Mouse (Mus musculus): ENCODE data around the gene Clstn2.

The Clstn2 gene

GRCm38 (mm10) chr9:97677075-97677474, 355.9 kb downstream of the Clstn2 start:
- no peak for DNase-seq

DNA sequence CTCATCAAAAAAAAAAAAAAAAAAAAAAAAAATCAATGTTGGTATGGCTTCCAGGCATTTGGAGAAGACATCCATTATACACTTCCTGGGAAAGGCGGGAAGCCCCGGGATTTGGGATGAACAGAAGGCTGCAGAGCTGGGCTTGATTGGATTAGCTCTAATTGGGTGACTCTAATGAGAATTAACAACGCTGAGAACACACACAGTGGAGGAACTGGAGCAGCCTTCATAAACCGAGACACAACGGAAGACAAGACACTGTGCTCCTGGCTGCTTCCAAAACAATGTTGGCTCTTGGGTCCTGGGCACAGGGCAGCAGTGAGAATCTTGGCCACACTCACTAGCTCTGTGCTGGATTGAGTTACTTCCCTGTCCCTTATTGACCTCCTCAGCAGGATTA, 360.3 kb downstream of the Clstn2 start:
- no peak for DNase-seq

DNA sequence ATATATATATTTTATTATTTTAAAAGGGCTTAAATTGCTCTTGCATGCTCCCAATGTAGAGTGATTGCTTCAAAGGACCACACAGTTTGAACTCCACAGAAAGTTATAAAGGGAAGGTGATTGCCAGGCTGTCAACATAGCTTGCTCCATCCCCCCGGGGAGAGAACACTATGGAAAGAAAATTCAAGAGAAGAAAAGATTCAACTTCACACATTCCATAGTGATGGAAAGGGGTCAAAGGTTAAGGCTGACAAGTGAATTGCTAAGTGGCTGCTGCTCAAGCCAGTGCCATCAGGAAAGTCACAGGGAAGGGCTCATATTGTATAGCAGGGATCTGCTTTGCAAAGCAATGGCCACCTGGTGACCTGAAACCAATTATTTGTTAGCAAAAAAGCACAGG, 360.8 kb downstream of the Clstn2 start:
- no peak for DNase-seq

- no peak for DNase-seq
Measured at GRCm38 (mm10) chr9:97670666-97671065, 362.3 kb downstream of the Clstn2 start.

GRCm38 (mm10) chr9:97660989-97661388, 372.0 kb downstream of the Clstn2 start:
- no peak for DNase-seq

DNA sequence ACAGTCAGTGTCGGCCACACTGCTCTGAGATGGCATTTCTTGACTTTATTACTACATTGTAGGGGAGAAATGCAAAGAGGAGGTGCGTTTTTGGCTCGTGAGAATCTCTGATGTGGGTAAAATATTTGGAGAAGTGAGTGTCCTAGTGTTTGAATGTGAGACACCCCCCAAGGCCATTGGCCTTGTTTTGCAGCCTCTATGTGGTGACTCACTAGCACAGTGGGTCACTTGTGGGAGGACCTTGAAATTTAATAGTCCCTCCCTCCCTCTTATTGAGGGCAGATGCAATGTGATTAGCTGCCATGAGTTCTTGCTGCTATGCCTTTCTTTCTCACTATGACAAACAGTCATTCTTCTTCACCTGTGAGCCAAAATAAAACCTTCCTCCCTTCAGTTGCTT, 374.2 kb downstream of the Clstn2 start:
- no peak for DNase-seq

DNA sequence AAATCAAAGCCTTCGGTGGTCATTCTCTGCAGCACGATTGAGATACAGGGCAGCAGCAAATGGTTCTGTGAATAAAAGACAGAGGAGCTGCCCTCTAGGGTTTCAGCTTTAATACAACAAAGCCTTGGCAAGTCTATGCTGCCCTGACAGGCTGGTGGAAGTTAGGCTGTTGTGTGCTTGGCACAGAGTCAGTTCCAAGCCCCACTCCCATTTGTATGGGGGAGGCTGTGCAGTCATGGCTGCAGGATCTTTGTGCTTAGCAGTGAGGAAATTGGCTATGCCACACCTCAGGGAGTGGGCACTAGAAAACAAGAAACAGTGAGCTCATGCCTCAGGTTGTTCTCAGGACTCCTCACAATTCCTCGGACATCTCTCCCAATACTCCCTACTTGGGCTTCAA, 384.6 kb downstream of the Clstn2 start:
- DNase-seq = no peak

DNA sequence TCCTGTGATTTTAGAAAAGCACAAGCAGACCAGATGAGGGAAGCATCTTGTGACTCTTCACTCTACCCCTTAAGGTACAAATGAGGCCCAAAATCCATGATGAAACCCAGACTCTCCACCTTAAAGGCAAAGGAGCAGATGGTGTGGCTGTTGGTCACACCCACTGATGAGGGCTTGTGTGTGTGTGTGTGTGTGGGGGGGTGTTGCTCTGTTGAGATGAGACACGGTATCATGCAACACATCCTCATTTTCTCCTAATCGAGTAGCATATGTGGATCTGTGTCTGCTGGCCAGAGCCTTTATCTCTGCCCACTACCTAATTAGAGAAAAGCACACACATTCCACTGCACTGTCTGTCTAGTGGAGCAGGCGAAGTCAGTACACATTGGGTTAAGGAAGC, 387.2 kb downstream of the Clstn2 start:
- DNase-seq = no peak

DNA sequence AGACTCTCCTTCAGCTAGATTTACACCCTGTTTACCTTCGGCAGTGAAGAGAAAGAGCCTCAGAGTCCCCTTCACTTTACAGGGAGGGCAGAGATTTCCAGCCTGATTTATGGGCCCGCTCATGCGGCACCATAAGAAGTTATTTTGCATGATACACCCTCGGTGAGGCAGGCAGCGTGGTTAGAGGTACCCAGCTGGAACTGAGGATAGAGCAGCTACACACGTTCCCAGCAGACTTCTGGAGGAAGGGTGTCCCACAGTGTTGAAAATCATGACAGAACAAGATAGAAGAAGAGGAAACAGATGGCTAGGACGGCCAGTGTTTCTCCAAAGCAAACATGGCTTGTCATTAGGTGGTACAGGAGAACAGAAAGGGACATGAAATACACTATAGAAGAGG, 390.6 kb downstream of the Clstn2 start:
- peak; percentile 13 for DNase-seq

GRCm38 (mm10) chr9:97639967-97640549, 392.9 kb downstream of the Clstn2 start:
- DNase-seq = no peak

DNA sequence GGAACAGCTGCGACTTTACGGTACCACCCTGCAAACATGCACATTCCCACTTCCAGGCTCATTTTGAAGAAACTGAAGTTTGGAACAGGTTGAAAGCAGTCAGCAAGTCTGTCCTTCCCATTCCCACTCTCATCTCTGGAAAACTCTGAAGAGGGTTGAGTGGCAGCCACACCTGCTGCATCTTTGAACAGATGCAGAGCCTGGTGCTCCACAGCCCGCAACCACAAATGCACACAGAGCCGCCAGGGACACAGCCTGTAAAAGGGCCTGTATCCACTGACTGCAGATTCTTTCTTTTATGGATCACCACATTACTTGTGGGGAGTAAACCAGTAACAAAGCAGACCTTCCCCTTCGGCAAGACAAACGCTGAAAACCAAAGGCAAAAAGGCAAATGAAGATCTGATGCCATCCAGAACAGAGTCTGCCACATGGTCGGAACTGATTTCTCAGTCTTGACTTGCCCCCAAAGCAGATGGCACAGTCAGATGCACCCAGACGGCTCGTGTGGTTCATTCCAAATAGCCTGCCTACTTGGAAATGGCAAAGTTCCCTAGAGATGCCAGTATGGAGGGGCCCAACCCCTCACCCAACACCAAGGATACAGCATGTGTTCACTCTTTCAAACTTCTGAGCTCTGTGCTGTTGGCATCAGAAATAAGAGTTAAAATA, 394.2 kb downstream of the Clstn2 start:
- no peak for DNase-seq

- DNase-seq = no peak
Measured at GRCm38 (mm10) chr9:97635351-97635750, 397.6 kb downstream of the Clstn2 start.

DNA sequence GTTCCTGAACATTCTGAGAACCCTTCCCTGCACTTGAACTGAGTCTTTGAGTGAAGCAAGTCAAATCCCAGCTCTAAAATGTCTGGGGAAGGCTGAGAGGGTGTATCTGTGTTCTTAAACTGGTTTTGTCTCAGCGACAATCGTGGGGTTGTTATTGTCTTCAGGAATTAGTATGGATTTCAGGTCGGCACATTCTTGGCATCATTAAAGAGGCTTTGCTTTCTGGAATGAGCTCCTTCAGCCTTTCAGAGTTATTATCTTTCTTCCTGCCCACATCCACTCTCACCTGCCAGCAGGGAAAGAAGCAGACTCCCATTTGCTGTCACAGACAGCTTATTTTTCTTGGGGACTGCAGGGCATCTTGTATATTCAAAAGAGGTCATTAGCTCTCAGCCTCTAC, 398.1 kb downstream of the Clstn2 start:
- DNase-seq = no peak

- DNase-seq = no peak
Measured at GRCm38 (mm10) chr9:97629180-97629579, 403.8 kb downstream of the Clstn2 start.

DNA sequence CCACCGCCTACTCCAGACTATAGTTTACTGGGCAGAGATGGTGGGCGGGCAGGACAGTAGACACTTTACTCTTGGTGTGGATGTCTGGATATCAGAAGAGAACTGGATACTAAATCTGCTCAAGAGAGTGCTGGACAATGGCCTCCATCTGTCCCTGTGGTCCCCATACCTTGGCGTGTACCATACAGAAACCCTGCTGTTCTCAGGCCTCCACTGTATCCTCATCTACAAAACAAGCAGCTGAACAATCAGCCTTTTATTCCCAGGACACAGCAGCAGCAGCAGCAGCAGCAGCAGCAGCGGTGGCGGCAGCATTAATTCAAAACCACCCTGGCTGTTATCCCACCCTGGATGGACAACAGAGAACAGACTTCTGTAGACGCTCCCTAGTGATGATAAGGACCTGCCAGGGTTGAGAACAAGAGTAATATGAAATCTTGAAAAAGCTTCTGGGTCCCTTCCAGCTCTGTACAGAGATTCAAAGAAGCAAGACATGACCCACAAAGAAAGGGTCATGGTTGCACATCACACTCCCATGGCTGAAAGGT, 404.5 kb downstream of the Clstn2 start:
- DNase-seq = no peak

DNA sequence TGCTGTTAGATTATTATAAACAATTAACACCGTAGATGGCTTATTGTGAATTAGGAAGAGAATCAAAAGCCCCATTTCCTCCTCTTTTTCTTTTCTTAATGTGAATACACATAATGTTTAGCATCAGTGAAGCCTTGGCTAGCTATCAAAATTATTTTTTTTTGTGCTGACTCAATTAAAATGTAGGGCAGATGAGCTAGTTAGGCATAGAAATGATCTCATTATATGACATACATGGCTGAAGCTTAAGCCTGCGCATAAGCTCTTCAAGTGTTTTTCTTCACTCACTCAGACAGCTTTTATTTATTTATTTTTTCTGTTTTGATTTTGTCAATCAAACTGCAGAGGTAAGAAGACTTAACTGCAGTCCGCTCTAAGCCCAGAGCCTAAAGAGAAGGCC, 405.1 kb downstream of the Clstn2 start:
- DNase-seq = no peak

GRCm38 (mm10) chr9:97610566-97610965, 422.4 kb downstream of the Clstn2 start:
- DNase-seq = no peak

- no peak for DNase-seq
Measured at GRCm38 (mm10) chr9:97603729-97604128, 429.3 kb downstream of the Clstn2 start.

- DNase-seq = no peak
Measured at GRCm38 (mm10) chr9:97602476-97602875, 430.5 kb downstream of the Clstn2 start.

- DNase-seq = no peak
Measured at GRCm38 (mm10) chr9:97599006-97599405, 434.0 kb downstream of the Clstn2 start.

- DNase-seq = no peak
Measured at GRCm38 (mm10) chr9:97590712-97591111, 442.3 kb downstream of the Clstn2 start.

GRCm38 (mm10) chr9:97570881-97571280, 462.1 kb downstream of the Clstn2 start:
- peak; percentile 26 for DNase-seq

DNA sequence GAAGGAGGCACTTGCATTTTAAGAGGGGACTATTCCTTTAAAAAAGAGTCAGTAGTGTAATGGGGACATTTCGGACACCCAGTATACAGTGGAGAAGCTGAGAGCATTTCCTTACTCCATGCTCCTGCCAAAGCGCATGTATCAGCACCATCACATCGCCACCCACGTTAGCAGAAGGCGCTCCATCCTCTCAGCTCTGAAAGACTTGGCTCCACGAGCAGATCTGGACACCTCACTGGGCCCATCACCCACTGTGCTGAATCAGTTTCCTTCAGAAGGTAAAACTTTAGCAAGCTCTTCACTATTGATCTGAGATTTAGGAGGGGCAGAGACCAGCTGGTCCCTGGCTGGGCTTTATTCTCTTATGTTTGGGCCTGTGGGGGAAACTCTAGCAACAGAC, 469.9 kb downstream of the Clstn2 start:
- DNase-seq = no peak

DNA sequence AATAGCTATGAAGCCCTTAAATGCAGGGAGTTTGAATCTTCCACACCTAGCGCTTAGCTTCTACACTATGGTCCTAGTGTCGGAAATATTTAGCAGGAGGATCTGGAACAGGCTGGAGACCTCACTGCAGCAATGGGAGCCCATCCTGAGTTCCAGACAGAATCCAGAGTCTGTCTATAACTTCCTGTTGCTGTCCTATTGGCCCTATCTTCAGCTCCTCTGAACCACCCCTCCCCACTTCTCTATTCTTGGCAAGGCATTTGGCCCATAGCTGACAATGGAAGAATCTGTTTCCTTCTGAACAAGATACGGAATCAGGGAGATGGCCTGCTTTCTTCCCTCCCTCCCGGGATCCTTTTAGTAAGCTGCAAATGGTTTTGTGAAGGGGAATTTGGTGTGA, 488.6 kb downstream of the Clstn2 start:
- no peak for DNase-seq

- DNase-seq = no peak
Measured at GRCm38 (mm10) chr9:97541419-97541818, 491.6 kb downstream of the Clstn2 start.
